Mouse (Mus musculus) cerebellum, adult 2 months (tissue): ENCODE data around the gene 1700029I15Rik. TPM values are rescaled to one million over a fixed set of nuclear protein-coding genes. Genes with fewer than 3 reads are reported as not detected.
A peak's percentile ranks its signal among the peaks of the same experiment; 100 is the strongest.

ENCODE experiments used
- DNase-seq, 2 experiments: peaks; one replicate each; pipeline ENCODE4 v3.0.0; 2021
- H3K27ac ChIP-seq: fragments of 200-500 bp; 2 replicates; pipeline ENCODE4 v1.5.1; 2012; ENCODE audit warnings: low read length, control low read depth, inconsistent platforms; ENCODE audit not compliant: insufficient read depth
- H3K27me3 ChIP-seq: fragments of 200-500 bp; 2 replicates; pipeline ENCODE4 v1.6.1; 2012; ENCODE audit warnings: inconsistent platforms, mild to moderate bottlenecking, low read length, moderate library complexity; ENCODE audit not compliant: control insufficient read depth, insufficient read depth
- H3K4me1 ChIP-seq: fragments of 200-500 bp; 2 replicates; pipeline ENCODE4 v1.6.1; 2011; ENCODE audit warnings: low read length; ENCODE audit not compliant: control insufficient read depth, insufficient read depth
- H3K4me3 ChIP-seq: fragments of 200-500 bp; replicated peaks from 2 replicates; pipeline ENCODE3; 2011; ENCODE audit warnings: mild to moderate bottlenecking, low read depth, low read length, control low read depth; ENCODE audit not compliant: insufficient read depth
- CTCF ChIP-seq: fragments of 200-500 bp; IDR thresholded peaks from 2 replicates; pipeline ENCODE4 v1.5.1; 2011; ENCODE audit warnings: low read depth, mild to moderate bottlenecking, control low read depth, low read length, moderate library complexity, borderline replicate concordance; ENCODE audit not compliant: insufficient read depth
- POLR2A ChIP-seq: fragments of 200-500 bp; IDR thresholded peaks from 2 replicates; pipeline ENCODE4 v1.6.1; 2011; ENCODE audit warnings: low read length, control low read depth, borderline replicate concordance; ENCODE audit not compliant: insufficient read depth
- WGBS: fragments of 180-500 bp; shearing (Covaris S2); methylation state at CpG from one replicate; pipeline ENCODE4 v1.1.7; 2018; 5-methylcytosine and 5-hydroxymethylcytosine counted together
- polyA plus RNA-seq: library from polyadenylated mRNA; depleted of rRNA; stranded (reverse); fragments of >200 nt; gene quantifications from 2 replicates; pipeline ENCODE4 v1.2.3, GENCODE M21; 2012; rRNA removed

1700029I15Rik gene
- polyA plus RNA-seq, 1 experiment, result 6.9 TPM

- TF ChIP-seq POLR2A (no peak), CTCF (no peak)
- no peak for DNase-seq
- Histone ChIP-seq H3K27ac (peak overlapping the region; percentile 60), H3K4me1 (peaks cover 8% of the 10 kb centered on the region; the same call in 1 of the 2 replicates), H3K27me3 (no peaks in the 10 kb centered on the region), H3K4me3 (peak overlapping the region; percentile 56)
- WGBS, result 1% methylated on average over 12 of the region's 12 CpGs
Observed at GRCm38 (mm10) chr2:92434375-92434745, 52.0 kb downstream of the 1700029I15Rik start.

- Histone ChIP-seq H3K4me3 (no peak overlapping the region), H3K27me3 (no peaks in the 10 kb centered on the region), H3K4me1 (peaks cover 4% of the 10 kb centered on the region; the same call in 1 of the 2 replicates), H3K27ac (peak overlapping the region; percentile 60; the same call in 1 of the 2 replicates)
- 31% methylated on average over 6 of the region's 6 CpGs for WGBS
- peak in 1 of 2 experiments; percentile 31 for DNase-seq
- TF ChIP-seq CTCF (no peak), POLR2A (no peak)
Observed at GRCm38 (mm10) chr2:92435023-92435422, 52.7 kb downstream of the 1700029I15Rik start.

Other genes with a start within 250 kb of the 1700029I15Rik start
- 60.7 and 63.5 TPM in 2 replicates for gene Pex16, start 7.9 kb upstream of the 1700029I15Rik start, polyA plus RNA-seq
- 0.62 and 1.4 TPM in 2 replicates for gene Large2, start 7.7 kb upstream of the 1700029I15Rik start, polyA plus RNA-seq
- gene Mapk8ip1, start 18.7 kb downstream of the 1700029I15Rik start, polyA plus RNA-seq, result 349 TPM in 2 replicates
- gene Cry2, start 51.5 kb downstream of the 1700029I15Rik start, polyA plus RNA-seq, result 79.4 and 81.8 TPM in 2 replicates
- gene Slc35c1, start 78.0 kb downstream of the 1700029I15Rik start, polyA plus RNA-seq, result 16.2 and 17.4 TPM in 2 replicates
- 50.3 and 57.7 TPM in 2 replicates for gene Chst1, start 217.2 kb downstream of the 1700029I15Rik start, polyA plus RNA-seq